Mouse (Mus musculus): ENCODE data around the gene Igflr1.

Igflr1 gene

DNA sequence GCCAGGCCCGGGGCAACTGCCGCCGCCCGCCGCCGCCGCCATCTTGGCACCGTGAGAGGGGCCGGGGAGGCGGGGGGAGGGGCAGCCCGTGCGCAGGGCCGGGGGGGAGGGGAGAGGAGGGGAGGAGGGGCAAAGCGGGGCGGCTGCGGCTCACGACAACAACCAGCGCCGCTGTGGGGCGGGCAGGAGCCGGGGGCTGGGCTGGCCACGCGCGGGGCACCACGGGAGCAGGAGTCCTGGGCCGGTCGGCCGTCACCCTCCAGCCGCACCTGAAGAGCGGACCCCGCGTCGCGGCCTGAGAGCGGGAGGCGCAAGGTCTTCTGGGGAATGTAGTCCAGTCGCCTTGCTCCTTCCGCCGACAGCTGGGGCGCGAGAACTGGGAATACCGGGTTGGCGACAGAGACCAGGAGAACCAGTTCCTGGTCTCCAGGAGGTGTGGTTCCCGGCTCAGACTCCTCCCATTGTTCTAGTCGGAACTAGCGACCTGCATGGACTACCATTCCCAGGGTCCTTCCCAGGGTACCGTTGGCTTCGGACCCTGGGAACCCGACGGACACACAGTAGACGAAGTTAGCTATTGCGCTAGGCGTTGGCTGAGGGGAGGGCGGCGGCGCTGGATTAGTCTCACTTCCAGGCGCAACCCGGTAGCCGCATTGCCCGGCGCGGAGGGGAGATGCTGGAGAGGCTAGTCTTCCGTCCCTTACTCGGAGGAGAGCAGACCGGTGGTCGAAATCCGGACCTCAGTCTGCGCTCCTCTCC, 23.6 kb downstream of the Igflr1 start, which contains the start of gene Kmt2b:
TSS of gene Kmt2b (minus strand) at position 51 of the 759 bp plus-strand sequence.
- peak; percentile 96 for DNase-seq

DNA sequence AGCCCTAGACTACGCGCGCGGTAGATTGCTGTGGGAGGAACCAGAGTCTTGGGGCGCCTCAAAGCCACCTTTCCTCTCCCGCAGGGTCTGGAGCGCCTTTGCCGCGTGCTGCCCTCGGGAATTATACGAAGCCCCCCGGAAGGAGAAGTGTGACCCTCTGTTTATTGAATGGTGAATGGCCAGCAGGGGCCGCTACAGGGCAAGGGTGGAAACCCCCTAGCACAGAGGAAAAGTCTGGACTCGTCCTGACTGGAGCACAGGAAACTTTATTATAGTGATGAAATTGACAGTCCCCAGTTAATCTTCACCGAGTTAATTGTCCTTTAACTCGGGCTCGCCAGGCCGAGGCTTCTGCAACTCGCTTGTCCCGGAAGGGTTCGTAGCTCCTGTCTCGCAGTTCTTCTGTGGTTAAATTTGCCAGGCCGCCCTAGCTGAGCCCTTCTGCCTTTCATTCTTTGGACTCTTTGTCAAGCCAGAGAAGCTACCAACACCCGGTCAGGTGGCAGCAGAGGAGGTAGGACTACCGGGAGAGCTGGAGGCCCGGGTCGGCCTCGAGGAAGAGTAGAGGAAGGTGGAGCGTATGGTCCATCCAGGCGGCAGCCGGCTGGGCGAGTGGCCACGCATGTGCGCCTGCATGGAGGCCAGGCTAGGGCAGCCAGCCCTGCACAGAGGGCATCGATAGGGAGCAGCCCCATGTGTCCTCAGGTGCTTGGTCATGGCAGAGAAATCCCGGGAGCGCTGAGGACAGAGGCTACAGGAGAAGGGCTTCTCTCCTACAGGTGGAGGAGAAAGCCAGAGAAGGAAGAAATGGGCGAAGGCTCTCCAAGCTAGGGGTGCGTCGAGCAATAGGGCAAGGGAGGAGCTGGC, 24.4 kb downstream of the Igflr1 start:
- peak; percentile 83 for DNase-seq

DNA sequence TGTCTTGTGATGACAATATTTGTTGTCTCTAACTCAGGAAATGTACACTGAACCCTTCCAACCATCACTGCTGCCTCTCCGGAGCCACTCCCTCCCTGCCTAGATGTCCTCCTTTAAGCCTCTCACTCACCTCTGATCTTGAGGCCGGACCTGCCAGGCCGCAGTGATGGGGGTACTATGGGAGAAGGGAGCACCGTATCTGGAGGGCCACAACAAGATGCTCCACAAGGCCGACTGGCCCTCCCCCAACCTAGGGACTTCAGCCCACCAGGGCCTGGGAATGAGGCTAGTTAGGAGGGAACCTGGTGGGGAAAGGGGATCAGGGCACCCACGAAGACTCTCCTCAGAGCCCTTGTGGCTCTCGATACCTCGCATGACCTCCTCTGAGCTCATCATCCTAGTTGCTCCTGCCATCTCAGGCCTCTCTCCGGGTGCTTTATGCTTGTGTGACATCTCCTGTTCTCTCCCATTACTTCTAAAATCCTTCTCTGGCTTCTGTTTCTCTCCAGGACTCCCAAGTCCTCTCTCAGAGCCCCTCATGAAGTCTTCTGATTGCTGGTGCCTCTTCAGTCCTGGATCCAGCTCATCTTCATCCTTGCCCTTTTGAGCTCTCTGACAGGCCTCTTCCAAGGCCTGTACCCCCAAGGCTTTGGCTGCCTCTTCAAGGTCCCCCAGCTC, 25.8 kb downstream of the Igflr1 start:
- no peak for DNase-seq

DNA sequence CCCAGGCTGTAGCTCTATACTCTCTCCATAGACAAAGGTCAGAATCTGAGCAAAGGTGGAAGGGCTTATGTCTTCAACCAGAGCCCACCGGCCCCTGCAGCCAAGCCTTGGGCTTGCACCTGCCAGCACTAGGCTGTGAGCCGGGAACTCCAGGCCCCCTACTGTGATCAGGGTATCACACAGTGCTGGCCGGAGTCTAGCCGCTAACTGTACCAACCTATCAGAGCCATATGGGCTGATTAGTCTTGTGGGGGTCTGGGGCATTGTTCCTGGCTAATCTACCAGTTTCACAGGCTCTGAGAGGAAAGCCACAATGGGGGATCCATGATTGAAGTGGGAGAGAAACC, 26.4 kb downstream of the Igflr1 start:
- no peak for DNase-seq

DNA sequence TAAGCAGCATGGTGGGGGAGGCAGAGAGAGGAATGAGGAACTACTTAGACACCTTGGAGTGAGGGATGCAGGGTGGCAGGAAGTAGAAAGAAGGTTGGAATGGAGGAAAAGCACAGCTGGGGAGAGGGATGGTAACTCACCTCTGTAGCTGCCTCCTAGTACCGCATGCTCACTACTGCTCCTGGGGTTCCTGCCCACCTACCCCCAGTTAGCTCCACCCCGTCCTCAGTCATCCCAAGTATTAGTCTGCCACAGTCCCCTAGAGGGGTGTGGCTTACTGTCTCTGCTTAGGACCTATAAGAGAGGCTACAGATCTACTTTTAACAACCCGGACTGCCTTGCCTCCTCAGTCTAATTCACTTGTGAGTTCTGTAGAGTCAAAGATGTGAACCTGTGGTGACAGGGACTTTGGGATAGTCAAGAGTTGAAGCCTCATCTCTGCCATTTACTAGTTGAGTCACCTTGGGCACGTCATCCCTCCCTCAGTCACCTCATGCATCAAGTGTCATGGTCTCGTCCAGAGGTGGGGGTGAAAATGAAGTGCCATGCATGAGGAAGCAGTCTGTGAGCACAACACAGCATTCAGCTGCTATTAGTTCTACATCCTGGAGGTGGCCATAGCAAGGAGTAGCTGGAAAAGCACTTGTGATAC, 27.7 kb downstream of the Igflr1 start:
- no peak for DNase-seq

DNA sequence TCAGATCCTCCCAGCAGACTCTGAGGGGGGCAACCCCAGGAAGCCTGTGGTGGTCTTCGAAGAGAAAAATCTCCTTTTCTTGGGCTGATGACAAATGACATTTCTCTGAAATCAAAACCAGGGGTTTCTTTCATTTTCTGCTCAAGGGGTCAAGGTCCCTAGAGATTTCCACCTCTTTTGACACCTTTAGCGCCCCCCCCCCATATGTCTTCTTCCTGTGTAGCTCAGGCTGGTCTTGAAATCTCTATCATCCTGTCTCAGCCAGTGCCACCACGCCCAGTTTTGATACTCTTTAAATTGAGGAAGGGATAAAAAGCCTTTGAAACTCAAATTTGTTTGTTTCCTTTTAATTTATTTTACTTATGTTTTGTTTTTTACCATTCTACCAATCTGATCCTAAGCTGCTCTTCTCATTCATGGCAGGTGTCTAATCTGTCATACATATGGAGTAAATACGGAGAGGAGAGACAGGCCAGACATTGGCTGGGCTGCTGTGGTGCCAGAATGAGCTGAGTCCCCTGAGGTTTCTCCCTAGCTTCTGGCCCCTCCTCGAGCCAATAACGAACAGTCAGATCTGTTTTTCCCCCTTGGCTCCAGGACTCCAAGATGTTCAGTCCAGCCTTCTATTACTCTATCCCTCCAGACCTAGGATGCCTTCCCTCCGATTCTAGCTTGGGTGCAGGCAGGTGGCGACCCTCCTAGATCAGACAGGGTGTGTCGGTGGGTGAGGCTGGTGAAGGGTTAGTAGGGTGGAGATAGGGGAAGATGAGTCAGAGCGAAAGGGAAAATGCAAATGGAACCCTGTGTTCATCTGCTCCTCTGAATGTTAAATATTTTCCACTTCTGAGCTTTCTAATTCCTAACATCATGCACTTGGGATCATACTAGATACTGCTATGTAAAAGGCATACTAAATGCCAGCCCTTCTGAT, 28.6 kb downstream of the Igflr1 start:
- no peak for DNase-seq

DNA sequence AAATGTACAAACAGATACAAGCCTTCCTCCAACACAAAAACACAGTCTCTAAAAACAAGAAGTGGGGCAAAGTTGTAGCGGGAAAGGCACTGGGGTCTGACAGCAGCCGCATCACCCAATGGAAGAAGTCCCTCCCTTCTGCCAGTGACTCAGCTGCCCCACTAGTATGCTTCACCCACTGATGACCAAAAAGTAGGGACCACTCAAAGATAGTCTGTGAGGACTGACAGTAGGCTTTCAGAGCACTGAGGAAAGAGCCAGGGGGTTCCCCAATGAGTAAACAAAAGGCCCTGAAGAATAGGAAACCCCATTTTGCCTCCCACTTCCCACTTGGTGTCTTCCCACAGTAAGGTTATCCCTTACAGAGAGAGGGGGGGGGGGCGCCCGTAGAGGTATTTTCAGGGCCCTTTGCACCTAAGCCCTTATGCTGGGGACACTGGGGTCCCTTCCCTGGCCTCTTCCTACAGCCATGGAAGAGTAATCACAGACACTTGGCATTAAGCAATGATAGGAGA, 29.3 kb downstream of the Igflr1 start:
- DNase-seq: no peak

DNA sequence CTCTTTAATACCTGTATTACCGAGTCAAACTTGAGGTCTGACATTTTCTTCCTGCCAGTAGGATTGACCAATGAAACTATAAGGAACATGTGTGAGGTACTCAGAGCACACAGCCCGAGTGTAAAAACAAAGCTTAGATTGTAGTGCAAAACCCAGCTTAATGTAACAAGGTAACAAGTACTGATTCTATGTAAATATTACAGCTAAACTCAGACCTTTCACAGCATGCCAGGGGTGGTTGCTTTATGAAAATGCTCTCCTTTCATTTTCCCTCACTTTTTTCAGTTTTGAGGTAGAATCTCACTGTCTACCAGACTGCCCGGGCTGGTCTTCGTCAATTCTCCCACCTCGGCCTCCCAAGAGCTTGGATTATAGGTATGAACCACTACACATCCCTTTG, 30.9 kb downstream of the Igflr1 start:
- no peak for DNase-seq

DNA sequence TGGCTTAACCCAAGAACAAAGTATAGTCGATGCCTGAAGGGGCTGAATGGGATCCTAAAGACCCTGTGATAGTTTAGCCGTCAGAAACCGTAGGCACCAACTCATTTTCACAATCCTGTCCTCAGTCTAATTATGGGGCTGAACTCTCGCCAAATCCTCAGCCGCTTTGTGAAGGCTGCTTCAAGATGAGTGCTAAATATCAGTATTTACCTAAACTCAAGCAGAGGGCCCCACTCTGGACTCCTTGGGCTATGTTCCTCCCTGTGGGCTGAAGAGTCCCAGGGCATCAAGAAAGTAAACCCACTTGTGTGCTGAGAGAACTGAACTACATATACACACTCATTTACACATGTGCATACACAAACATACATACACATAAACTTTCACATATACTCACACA, 31.6 kb downstream of the Igflr1 start:
- no peak for DNase-seq

DNA sequence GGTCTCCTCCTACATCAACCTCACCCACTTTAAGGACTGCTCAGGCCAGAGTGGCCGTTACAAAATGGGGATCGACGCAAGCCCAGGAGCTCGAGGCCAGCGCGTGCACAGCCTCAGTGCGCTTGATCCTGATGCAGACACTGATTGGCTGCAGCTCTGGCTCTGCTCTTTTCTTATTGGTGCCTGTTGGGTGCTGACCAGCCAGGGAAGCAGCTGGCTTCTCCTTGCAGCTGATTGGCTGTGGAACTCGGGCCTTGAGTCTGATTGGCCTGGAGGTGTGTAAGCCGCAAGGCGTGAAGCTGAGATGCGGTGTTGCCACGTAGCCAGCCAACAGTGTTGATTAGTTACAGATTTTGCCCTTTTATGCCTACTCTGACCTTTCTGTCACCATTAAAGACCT, 33.6 kb downstream of the Igflr1 start, which contains the start of gene Zbtb32:
TSS of gene Zbtb32 (minus strand) at position 124 of the 400 bp plus-strand sequence.
- DNase-seq: no peak

DNA sequence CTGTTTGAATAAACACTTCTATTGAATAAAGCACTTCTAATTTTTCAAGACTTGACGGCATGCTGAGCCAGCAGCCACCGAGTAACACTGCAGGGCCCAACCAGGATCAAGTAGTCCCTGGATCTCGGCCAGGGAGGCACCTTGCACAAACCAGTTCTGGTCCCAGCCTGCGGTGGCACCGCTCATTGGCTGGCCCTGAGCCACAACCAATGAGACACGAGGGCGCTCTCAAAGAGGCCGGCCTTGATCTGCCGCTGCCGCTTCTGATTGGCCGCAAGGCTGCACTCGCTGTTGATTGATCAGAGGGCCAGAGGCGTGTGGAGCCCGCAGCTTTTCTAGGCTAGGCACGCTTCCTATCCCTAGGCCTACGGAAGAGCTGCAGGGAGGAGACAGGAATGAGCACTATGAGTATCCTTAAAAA, 34.7 kb downstream of the Igflr1 start:
- DNase-seq: peak; percentile 92

DNA sequence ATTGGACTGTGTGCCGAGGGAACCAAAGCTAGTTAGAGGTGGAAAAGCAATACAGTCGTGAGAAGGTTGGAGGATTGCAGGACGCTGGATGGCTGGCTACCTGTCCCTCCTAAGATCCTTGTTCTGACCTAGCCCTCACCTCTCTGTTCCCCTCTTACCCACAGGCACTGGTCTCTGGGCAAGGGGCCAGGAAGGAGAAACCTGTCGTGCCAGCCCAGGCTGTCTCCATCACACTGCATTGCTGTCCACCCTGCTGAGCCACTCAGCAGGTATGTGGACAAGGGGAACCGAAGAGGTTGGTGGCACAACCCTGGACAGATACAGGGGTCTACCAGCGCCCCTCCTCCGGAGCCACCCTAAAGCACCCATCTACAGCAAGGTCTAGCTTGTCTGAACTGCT, 35.4 kb downstream of the Igflr1 start:
- DNase-seq: no peak

DNA sequence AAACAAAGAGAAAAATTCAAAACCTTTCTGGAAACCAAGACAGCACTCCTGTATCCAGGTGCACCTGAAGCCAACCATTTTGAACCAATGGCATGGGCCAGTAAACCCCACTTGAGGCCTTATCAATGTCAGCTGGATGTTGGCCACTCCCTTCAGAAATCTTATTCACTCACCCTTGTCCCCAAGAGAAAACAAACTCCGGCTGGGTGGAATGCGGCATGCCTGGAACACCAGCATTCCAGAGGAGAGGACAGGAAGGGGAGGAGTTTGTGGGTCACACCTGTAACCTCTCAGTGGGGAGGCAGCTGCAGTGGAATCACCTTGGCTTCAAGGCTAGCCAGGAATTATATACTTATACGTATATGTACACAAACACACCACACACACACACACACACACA, 37.4 kb downstream of the Igflr1 start:
- no peak for DNase-seq

DNA sequence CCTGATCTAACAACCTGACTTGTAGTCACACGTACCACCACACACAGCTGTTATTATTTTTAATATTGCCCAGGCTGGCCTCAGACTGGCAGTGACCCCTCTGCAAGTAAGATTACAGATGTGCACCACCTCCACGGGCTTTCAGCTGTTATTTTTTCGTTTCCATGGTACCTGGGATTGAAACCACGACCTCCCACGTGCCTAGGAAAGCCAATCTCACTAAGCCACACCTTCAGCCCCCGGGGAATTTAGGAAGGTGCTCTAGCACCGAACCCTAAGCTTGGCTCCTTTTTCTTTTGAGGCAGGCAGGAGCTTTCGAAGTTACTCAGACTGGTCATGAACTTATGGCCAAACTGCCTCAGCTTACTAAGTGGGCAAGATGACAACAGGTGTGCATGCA, 39.2 kb downstream of the Igflr1 start:
- no peak for DNase-seq

DNA sequence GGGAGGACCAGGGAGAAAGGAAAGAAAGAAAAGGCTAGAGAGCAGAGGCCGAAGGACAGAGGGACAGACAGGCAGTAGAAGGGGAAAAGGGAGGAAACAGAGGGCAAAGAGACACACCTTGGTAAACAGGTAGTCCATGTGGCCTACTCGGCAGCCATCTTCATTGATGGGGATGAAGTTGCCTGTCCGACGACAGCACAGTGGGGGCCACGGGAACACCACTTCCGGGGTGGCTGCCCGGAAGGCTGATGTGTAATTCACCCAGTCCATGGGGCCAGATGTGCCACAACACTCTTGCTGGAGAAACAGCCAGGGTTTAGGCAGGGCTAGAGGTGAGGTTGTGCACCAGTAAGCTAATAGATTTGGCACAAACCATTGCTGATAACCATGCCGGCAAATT, 39.7 kb downstream of the Igflr1 start:
- no peak for DNase-seq

DNA sequence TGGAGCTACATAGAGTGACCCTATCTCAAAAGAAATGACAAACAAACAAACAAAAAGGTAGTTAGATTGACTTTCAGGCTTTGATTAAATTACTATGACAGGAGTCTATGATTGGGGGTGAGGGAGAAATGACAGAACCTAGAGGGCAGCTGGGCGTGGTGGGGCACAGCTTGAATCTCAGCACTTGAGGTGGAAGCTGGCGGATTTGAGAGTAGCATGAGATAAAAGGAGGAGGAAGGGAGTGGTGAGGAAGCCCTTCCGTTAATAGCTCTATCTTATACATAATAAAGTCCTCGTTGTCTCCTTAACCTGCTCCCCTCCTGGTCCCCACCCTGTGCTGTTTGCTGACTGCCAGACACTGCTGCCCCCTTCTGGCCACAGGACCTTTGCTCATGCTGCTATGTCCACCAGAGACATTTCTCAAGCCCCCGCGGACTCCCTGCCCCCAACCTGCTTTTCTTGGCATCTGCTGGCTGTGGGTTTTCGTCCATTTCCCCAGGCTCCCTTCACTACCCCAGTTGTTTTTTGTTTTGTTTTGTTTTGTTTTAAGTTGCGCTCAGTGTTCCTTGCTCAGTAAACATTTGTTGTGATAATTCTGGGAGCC, 42.6 kb downstream of the Igflr1 start:
- no peak for DNase-seq

DNA sequence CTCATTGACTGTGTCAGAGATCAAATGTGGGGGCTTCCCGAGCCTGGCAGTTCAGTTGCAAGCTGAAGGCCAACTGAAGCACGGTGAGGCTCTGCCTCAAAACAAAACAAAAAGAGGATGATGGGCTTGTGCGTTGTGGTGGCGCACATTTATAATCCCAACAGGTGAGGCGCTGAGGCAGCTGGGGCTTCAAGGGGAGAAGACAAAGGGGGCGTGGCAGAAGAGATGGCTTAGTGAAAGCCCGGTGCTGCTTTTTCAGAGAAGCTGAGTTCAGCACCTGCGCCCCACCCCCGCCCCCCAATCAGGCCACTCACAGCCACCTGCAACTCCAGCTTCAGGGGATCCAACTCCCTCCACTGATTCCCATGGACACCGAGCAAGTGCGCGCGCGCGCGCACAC, 43.2 kb downstream of the Igflr1 start:
- DNase-seq: no peak

DNA sequence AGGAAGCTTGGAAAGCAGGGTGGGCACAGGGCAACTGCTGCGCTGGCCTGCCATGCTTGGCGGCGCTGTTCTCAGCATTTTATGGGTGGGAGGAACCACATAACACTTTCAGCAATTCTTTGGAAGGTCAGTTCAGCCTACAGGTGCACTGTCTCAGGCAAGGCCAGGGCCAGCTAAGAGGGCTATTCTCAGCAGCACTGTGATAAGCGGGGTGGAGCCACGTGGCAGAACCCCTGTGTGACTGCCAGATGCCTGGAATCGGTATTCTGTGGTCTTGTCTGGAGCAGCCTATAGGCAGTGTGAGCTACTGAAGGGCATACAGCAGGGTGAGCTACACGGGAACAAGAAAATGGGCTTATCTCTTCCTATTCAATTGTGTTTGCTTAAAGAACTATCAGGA, 44.8 kb downstream of the Igflr1 start:
- no peak for DNase-seq

DNA sequence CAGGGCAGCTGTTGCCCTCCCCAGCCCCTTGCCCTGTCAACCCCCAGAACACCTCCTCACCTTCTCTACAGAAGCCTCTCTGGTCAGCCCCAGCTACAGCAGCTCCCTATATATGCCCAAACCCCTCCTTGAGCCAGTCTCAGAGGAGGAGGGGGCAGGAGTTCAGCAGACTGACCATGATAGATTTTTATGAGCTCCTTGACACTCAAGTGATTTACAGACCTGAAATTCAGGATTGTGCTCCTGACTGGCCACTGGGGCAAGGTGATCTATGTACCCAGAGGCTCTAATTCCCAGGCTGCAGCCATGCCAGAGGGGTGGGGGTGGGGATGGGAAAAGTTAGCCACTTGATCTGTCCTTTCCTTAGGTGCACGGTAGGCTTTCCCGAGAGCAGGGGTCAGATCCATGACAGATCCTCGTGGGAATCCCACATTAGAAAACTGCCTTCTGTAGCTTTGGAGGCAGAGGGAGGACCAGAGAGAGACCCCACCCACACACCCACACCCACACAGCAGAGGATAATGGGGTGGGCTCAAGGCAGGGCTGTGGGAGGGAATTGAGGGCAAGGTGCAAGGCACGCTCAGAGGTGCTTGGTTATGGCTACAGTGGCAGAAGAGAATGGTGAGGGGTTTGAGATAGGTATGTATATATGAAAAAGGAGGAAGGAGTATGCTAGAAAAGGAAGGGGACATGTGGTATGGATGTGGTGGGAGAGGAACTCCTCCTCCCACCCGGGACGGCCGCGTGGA, 47.6 kb downstream of the Igflr1 start, which contains the start of gene Upk1a:
TSS of gene Upk1a (minus strand) at position 194 of the 749 bp plus-strand sequence.
- DNase-seq: no peak

DNA sequence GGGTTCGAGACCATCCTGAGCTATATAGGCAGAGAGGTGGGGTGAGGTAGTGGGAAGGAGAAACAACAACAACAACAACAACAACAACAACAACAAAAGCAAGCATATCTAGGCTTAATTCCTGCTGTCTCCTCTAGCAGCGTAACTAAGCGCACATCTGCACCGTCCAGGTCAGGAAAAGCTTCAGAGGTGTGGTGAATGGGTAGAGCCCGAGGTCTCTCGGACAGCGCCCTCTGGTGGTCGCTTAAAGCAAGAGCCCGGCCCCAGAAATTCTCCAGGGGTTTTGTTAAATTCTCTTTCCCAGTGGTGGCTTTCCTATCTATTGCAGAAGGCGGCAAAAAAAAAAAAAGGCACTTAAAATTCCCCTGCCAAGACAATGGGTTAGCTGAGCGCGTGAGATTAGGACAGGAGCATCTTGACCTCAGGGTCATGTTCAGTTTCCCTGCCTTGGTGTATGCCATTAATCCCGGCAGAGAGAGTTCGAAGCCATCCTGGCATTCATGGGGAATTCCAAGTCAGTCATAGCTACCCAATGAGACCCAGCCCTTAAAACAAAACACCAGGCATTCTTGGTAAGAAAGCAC, 48.4 kb downstream of the Igflr1 start:
- peak; percentile 61 for DNase-seq
